Mouse (Mus musculus): ENCODE measurements around the gene Dgat2.
A peak's percentile ranks its signal among the peaks of the same experiment; 100 is the strongest.

DNA sequence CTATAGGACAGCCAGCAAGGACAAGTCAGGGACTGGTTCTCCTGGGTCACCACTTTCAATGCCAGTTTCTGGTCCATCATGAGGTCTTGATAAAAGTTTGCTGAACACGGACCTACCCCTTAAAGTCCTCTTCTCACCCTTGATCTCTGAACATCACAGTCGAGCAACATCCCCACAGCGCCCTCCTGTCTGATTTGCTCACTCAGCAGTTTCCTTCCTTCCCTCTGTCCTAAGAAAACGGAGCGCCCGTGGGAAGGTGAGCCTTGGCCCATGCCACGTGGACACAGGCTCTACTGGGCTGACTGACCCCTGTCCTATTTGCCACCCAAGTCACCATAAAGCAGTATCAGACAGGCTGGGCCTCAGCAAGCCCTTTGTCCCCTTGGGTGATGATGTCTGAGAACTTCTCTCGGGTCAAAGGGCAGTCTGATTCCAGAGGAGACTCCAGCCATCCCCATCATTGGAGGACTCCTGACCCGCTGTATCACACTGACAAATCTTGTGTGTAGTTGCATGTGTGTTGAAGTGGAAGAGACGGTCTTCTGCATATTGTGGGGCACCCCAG is 32.2 kb upstream of the Dgat2 start:
- TF ChIP-seq CTCF (conservative IDR thresholded peaks at IDR 0.05 in 1 of 2, IDR thresholded peaks at IDR 0.05 in 1 of 2; ENCODE audit: low read depth in 2 of 2, low read length in 2 of 2), result no peak
- no peak for TF ChIP-seq ZKSCAN1 (IDR thresholded peaks at IDR 0.05; ENCODE audit: borderline replicate concordance, low read depth, low read length)
- no peak for TF ChIP-seq POLR2A (IDR thresholded peaks at IDR 0.05; ENCODE audit: low read depth, low read length)
- no peak for TF ChIP-seq ZNF384 (IDR thresholded peaks at IDR 0.05; ENCODE audit: low read depth, low read length)
- no peak for TF ChIP-seq JUN (IDR thresholded peaks at IDR 0.05; ENCODE audit: insufficient read depth, low read depth, low read length)
- peak; percentile 52; the same call in 1 of the 2 replicates for TF ChIP-seq MAFK (IDR thresholded peaks at IDR 0.05; ENCODE audit: insufficient replicate concordance, low read length)

Measured in CH12.LX (cell line).